Mouse (Mus musculus): ENCODE data around the gene Bloc1s6. TPM values are rescaled to one million over a fixed set of nuclear protein-coding genes. Genes with fewer than 3 reads are reported as not detected.

The Bloc1s6 gene
- 33.7 and 38.0 TPM in 2 replicates for polyA plus RNA-seq (2012; rRNA removed)

DNA sequence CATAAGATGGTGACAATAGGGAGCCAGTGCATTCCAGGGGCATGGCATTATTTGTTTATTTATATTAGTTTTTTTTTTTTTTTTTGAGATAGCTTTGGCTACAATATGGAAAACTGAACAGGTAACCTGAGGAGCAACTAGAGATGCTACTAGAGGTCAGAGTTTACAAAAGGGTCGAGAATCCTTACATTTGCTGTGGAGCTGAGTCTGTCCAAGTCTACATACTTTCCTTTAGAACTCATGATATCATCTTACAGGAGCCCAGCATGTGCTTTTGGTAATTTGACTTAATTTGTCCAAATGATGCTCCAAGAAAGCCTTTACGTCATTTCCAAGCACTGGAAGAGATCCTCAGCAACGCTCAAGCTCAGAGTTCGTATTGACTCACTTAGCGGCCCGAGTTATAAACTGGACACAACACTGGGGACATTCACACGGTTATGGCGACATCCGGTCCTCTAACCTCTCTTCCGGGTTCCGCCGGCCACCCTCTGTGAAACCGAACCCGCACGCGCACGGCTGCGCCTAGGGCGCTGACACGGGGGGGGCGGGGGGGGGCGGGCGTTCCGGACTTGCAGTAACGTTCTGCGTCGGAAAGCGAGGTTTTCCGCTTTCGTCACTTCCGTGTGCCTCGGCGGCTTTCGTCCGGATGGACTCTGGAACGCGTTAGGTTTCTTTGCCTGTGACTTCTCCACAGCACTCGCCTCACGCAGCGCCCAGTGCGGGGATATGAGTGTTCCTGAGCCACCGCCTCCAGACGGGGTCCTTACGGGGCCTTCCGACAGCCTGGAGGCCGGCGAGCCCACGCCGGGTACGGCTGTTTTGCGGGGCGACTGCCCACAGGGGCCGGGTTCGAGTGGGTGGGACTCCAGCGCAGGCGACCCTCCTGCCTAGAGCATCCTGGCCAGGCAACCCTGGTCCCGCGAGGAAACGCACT lies at the start of gene Bloc1s6:
Gene Bloc1s6, plus strand, starts transcription at position 610 of the 937 bp plus-strand sequence.
- DNase-seq (ENCODE audit: extremely low spot score in 1 of 2, low spot score in 1 of 2) = peak; percentile 92 to 95

DNA sequence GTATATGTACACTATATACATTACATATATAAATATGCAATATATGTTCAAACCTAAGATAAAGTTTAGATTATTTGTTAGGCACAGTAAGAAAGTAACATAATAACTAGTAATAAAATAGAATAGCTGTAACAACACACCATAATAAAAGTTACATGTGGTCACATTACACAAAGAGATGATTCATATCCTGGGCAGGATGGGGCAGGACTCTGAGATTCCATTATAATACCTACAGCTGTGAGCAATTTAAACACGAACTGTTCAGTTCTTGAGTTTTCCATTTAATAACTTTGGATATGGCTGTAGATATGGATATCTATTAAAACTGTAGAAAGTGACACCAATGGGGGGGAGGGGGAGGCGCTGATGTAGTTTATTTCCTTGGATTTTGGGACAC lies 40.8 kb upstream of the Bloc1s6 start:
- no peak for DNase-seq (ENCODE audit: extremely low spot score in 1 of 2, low spot score in 1 of 2)

DNA sequence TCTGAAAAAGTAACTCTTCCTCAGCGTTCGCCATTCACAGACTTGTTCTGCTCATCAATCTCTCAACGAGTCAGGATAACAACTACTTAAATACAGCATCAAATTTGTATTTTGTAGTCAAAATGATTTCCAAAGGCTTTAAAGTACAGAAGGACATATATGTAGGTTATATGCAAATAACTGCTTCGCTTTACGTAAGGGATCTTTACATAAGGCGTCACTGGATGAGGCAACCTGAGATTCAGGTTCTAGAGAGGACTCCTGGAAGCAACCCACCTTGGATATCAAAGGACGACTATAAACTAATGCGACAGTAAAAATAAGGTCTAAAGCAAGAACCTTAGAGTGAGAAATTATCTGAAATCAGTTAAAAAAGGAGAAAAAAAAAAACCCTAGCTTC lies 37.3 kb upstream of the Bloc1s6 start:
- peak in 1 of 2 experiments; percentile 43 for DNase-seq (ENCODE audit: extremely low spot score in 1 of 2, low spot score in 1 of 2)

DNA sequence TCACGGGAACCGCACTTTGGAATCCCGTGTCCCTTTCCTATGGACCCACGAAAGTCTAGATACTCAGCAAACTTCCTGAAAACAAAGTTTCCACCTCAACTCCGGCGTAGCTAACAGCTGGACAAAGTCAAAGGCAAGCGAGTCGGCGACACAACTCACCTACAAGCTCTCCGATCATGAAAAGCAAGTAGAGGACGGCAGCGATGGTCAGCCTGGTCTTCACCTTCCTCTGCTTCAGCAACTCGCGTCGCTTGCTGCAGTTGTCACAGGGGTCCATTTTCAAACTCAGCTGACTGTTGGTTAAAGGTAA lies 36.5 kb upstream of the Bloc1s6 start:
- peak in 1 of 2 experiments; percentile 12 for DNase-seq (ENCODE audit: extremely low spot score in 1 of 2, low spot score in 1 of 2)

DNA sequence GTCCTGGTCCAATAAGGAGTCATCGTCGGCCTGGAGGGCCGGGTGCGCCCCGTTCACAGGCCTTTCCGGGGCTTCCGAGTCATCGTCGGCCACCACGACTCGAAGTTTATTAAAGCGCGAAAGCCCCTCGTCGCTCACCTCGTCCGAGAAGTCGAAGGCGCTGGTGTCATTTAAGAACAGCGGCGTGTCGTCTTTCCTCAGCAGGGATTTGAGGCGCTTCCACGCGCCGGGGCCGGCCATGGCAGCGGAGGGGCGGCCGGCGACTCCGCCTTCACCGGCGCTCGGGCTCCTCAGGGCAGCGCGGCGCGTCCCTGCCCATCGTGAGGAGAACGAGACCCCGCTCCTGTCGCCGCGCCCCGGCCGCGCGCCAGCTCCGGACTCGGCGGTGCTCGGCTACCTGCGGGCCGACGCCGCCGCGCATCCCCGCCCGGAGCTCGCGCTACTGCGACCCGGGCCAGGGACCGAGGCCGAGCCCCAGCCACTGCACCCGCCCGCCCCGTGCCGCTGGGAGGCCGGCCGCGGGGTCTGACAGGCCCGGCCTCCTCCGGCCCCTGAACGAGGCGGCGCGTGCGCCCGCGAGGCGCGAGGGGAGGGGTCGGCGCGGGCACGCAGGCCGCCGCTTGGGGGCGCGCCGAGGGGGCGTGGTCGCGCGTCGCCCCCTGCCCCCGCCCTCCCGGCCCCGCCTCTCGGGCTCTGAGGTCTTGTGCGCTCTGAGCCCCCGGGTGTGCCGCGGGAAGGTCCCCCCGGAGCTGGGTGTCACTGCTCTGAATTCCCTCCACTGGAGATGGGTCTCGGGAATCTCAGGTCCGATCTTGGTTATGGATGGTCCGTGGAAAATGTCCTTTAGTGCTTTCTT lies 35.9 kb upstream of the Bloc1s6 start, which contains the start of gene Slc30a4:
Gene Slc30a4, minus strand, starts transcription at position 483 of the 856 bp plus-strand sequence.
- DNase-seq (ENCODE audit: extremely low spot score in 1 of 2, low spot score in 1 of 2) = peak; percentile 37 to 64

DNA sequence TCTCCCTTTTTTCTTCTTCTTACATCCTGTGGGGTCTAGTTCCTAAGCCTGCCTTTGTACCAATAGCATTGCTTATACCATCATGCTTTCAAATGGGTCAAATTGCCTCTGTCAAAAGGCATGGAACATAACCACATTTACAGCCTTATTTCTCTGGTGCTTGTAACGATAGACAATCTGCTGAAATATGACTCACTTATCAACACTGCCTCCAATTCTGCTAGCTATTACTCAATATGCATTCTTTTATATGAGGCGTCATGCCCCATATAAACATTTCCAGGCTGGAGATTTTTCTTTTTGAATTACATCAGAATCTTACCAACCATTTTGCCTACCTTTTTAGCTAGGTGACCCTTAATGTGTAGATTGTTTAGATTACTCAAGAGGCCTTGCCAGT lies 33.7 kb upstream of the Bloc1s6 start:
- DNase-seq (ENCODE audit: extremely low spot score in 1 of 2, low spot score in 1 of 2) = no peak

DNA sequence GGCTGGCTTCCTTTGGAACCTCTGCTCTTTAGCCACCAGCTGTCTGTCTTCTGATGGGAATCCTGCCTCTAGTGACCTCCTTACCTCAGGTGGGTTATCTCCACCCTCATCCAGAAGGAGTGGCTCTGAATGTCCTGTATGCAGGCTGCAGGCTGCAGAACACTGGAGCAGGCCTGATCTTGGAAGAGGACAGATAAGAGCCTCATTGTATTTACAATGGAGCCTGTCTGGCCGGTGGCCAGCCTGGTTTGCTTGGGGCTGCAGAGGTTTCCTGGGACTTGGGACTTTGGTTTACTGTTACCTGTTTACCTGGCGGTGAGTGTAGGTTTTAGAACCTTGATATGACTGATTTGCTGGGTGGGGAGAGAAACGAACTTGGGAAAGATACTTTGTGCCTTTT lies 30.2 kb upstream of the Bloc1s6 start:
- no peak for DNase-seq (ENCODE audit: extremely low spot score in 1 of 2, low spot score in 1 of 2)

DNA sequence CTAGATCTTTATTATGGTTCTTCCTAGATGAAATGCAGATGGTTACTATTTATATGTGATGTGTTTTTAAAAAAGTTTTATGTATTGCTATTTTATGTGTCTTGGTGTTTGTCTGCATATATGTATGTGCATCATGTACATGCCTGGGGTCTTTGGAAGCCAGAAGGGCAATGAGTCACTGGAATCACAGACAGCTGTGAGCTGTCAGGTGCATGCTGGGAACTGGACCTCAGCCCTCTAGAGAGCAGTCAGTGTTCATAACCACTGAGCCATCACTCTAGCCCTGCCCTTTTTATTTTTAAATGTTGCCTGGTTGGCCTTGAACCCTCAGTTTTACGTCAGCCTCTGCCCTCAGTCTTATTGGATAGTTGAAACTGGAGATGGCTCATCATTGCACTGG lies 29.1 kb upstream of the Bloc1s6 start:
- no peak for DNase-seq (ENCODE audit: extremely low spot score in 1 of 2, low spot score in 1 of 2)

DNA sequence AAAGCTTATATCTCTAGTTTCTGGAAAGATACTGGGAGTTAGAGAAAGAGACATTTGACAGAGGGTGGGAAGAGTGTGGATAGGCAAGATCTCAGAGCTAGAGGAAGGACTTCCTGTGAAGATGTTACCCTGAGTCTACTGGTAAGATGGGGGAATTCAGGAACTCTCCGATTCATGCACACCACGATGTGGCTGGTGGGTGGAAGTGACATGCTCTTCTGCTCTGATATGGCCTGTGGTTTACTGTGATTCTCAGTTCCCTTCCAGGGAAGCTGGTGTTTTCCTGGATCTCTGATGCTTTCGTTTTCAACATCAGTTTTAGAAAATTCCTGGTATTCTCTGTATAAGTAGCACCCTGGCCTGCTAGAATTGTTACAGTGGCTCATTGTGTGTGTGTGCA lies 26.4 kb upstream of the Bloc1s6 start:
- no peak for DNase-seq (ENCODE audit: extremely low spot score in 1 of 2, low spot score in 1 of 2)

DNA sequence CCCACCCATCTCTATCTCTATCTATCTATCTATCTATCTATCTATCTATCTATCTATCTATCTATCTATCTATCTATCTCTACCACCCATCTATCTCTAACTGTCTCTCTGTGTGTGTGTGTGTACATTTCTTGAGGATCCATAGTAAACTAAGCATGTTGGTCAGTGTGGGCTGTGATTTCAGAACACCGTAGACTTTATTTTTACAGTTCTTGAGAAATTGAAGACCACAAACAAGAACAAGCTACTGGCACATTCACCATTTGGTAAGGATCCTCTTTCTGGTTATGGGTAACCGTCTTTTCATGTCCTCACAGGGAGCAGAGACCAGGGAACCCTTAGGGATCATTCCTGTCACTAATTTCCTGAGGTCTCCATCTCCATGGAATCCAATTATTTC lies 25.5 kb upstream of the Bloc1s6 start:
- no peak for DNase-seq (ENCODE audit: extremely low spot score in 1 of 2, low spot score in 1 of 2)

DNA sequence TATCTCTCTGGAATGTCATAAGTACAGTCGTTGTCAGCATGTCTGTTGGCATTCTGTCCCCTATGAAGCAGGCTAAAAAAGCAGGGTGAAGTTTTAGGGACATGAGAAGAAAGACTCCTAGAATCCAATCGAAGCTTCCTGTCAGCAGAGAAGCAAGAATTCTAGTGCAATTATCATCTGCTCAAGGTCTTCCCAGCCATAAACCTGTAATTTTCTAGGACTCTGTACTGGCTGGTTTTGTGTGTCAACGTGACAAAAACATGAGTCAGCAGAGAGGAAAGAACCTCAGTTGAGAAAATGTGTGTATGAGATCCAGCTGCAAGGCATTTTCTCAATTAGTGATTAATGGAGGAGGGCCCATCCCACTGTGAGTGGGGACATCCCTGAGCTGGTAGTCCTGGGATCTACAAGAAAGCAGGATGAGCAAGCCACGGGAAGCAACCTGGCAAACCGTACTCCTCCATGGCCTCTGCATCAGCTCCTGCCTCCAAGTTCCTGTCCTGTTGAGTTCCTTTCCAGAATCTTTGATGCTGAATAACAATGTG lies 23.1 kb upstream of the Bloc1s6 start:
- no peak for DNase-seq (ENCODE audit: extremely low spot score in 1 of 2, low spot score in 1 of 2)

DNA sequence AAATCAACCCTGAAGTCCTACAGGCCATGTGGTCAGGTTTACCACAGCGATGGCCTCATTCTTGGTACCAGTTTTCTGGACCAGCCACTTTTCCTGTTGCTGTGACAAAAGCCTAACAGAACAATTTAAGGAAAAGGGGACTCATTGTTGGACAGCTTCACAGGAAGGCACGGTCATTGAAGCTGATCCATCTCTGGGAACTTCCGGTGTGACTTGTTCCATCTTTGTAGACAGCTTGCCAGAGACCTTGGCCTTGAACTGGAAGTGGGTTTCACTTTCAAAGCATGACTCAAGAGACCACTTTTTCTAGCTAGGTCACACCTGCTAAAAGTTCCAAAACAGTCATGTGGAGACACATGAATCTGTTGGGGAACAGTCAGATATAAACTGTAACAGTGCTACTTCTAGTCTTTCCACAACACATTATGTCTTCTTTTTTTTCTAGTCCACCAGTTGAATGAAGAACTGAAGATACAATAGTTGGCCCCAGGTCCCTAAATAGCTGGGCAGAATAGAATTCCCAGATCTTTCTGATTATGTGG lies 21.9 kb upstream of the Bloc1s6 start:
- DNase-seq (ENCODE audit: extremely low spot score in 1 of 2, low spot score in 1 of 2) = no peak

DNA sequence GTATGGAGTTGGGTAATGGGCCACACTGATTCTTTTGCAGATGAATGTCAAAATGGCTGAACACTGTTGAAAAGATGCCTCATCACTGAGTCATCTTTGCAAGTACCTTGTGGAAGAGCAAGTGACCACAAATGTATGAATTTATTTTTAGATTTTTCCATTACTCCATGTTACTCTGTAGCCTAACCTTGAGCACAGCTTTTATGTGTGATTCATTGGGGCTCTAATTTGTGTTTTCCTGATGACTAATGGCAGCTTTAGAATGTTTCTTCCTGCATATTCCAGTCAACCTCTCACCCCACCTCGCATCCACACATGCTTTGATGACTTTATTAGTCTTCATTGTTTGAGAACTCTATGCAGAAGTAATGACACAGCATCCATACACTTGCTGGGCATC lies 19.1 kb upstream of the Bloc1s6 start:
- no peak for DNase-seq (ENCODE audit: extremely low spot score in 1 of 2, low spot score in 1 of 2)

DNA sequence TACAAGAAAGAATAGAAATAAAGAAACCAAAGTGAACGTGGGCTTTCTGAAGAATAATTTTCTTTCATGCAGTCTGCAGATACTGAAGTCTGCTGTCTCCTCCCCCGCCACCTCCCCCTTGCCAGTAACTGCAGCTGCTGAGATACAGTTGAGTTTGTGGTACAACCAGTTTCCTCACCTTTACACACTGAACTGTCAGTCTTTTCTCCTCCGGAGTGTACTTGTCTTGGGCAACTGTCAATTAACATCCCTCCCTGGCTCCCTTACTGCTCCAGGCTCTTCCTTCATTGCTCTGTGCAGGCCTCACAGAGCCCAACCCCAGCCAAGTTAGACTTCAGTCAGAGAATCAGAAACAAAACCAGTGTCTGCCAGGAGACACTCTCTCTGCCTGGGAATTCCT lies 17.7 kb upstream of the Bloc1s6 start:
- peak in 1 of 2 experiments; percentile 25 for DNase-seq (ENCODE audit: extremely low spot score in 1 of 2, low spot score in 1 of 2)

DNA sequence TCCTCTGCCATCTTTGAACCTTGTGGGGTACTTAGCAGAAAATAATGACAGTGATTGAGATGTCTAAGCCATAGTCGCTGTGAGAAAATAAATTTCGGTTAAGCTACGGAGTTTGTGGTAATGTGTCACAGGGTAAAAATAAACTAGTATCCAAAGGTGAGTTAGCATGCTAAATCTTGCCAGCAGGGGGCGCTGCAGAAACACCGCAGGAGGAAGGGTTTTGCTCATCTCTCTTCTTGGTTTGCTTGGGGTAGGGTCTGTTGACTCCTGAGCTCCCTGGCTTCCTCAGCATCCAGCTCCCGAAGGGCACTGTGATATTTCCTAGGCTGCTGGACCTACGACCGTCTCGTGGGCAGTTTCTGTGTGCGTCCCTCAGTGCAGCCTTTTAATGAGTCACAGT lies 12.7 kb upstream of the Bloc1s6 start:
- DNase-seq (ENCODE audit: extremely low spot score in 1 of 2, low spot score in 1 of 2) = no peak

DNA sequence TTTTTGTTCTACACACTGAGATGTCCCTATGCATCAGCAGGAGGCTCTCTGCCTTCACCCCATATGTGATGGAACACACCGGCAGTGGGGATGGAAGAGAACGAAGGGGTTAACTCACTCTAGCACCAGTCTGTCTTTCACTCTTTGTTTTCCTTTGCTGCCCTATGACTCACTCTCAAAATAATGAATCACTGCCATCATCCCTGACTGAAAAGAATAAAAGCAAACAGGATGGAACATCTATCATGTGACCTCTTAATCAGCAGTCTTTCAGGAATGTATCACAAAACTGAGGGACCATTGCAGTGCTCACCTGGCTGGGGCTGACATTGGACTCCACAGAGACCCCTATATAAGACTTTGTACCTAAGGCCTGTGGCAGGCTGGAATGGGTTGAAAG lies 6.8 kb upstream of the Bloc1s6 start:
- no peak for DNase-seq (ENCODE audit: extremely low spot score in 1 of 2, low spot score in 1 of 2)

DNA sequence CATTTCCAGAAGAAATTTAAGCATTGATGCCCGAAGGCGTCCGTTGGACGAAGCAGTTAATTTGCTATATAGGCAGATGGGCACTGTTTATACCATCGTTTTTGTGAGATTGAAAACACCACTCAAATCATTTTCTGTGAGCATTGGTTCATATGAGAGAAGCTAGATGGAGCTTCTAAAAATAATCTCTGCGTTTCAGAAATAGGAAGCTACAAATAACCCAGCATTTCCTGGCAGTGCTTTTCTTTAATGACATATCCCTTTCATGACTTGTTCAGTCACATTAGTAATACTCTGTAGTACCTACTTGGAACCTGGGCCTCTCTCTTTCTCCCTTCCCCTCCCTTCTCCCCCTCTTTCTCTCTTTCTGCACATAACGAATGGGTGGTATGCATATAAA lies 720 bp downstream of the Bloc1s6 start:
- DNase-seq (ENCODE audit: extremely low spot score in 1 of 2, low spot score in 1 of 2) = peak in 1 of 2 experiments; percentile 43

DNA sequence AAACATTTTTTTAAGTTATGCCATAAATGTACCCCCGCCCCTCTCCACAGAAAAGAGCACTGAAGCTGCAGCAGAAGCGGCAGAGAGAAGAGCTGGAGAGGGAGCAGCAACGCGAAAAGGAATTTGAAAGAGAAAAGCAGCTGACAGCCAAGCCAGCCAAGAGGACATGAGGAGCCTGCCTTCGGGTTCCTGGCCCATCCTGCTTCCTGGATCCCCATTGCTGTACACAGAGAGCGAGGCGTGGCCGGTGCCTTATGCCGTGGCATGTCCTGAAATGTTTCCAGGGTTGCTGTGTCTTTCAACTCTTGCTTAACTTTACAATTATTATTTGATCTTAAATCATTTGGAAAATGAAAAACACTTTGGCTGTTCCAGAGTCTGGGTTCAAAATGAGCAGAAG lies 8.2 kb downstream of the Bloc1s6 start:
- no peak for DNase-seq (ENCODE audit: extremely low spot score in 1 of 2, low spot score in 1 of 2)

DNA sequence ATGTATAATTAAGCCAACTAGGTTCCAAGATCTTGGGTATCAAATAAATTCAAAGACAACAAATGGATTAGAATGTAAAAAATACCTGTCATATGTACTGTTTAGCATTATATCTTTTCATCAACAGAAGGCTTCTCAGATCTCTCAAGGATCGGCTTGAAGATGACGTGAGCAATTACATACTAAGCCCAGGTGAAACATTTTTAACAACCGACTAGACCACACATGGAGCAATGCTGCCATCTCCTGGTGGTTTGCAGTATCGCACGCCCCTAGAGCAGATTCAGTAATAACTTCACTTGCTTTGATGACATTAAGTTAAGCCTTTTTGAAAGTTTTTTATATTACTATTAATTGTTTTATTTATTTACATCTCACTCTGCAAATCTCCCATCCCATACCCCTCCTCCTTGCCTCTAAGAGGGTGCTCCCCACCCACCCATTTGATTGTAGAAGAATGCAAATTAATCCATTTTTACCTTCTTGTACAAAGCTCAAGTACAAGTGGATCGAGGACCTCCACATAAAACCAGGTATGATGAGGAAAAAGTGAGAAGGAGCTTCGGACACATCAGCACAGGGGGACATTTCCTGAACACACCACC lies 15.5 kb downstream of the Bloc1s6 start:
- peak in 1 of 2 experiments; percentile 81 for DNase-seq (ENCODE audit: extremely low spot score in 1 of 2, low spot score in 1 of 2)

DNA sequence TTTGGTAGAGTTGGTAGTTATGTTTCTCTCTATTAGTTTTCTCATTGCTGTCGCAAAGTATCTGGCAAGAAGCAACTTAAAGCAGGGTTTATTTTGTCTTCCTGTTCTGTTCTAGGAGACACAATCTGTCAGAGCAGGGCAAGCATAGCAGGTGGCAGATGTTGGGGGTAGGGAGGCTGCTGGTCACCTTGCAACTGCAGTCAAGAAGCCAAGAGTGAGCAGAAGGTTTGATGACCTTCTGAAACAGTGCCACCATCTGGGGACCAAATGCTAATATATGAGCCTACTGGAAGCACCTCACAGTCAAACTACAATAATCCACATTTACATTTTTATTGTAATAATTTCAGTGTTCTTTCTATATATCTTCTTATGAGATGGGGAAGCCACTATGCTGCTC lies 21.5 kb downstream of the Bloc1s6 start:
- DNase-seq (ENCODE audit: extremely low spot score in 1 of 2, low spot score in 1 of 2) = no peak

DNA sequence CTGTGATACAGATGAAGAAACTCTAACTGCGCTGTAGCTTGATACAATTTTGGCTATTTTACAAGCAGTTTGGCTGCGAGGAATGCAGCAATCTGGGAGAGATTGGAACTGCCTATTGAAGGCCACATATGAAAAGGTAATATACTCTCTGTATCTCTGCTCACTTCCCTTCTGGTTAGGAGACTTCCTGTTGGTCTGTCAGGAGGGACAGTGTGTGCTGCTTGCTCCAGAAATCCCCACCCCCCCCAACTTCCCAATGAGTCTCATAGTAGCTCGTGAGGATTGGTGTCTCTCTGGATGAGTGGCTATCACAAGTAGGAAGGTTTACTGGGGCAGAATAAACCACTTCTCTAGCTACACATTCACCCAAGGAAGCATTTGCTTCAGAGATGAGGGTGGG lies 24.7 kb downstream of the Bloc1s6 start:
- no peak for DNase-seq (ENCODE audit: extremely low spot score in 1 of 2, low spot score in 1 of 2)

All from frontal cortex, adult 2 months (tissue).